Mouse (Mus musculus) urinary bladder, postnatal 10 days (tissue): Measurements from ENCODE around the gene Cd160.

Source experiments
- DNase-seq: peaks from one replicate; pipeline ENCODE4 v3.0.0; 2022; ENCODE audit warnings: low spot score

Cd160 gene

DNA sequence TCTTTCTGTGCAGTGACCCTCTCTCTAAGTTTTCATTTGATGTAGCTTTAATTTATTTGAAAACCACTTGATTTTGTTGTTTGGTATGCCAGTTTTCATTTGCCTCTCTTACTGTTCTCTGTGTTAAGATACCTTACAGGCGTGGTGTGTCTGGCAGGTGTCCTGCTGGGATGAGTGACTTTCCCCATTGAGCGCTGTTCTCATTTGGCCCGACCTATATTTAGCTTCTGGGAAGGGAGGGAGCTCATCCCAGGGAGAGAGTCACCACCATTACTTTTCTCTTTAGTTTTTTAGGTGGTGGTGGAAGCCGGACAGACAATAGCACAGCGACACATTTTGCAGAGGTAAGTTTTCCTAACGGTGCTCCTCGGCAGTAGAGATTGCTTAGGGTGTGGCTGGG lies 71.5 kb downstream of the Cd160 start:
- no peak for DNase-seq

DNA sequence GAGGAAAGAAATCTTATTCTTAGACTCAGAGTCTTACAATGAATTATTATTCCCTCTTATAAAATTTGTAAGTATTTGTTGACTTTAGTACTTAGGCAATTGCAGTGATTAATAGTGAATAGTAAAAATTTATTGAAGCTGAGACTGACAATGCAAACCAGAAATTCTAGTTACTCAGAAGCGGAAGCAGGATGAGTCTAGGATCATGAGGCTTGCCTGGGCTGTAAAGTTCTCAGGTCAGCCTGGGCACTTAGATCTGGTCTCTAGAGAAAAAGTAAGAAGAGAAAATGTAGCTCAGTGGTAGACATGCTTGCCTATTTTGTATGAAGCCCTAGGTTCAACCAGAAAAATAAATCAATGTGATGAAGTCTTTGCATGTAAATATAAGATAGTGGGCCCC lies 73.2 kb downstream of the Cd160 start:
- no peak for DNase-seq
